16 mouse cellular contexts compared by ENCODE assay signal in the genomic region with DNA sequence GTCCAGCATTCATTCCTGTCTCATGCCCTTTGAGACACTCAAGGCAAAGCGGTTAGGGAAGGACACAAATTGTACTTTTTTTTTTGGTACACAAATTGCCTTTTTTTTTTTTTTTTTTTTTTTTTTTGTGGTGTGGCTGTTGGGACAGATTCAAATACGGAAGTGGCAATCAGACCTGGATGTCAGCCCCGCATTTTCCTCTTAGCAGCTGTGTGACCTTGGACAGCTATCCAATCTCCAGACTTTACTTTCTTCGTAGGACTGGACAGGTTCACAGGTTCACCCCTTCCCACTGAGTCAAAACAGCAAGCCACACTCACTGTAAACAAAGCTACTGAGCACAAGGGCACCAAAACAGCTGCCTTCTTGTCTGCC. TPM values are rescaled to one million over a fixed set of nuclear protein-coding genes. Genes with fewer than 3 reads are reported as not detected.
A peak's percentile ranks its signal among the peaks of the same experiment; 100 is the strongest.
DNase-seq lines count a peak whose midpoint lies in the region; ATAC-seq and TF ChIP-seq lines count a peak whose summit lies in the region.
"Had no signal": no experiment of that assay in that cellular context is flagged by ENCODE, and none has a peak within 500 bp of the region (broad histone marks: within the 10 kb centered on the region; RNA-seq: fewer than 3 reads in every experiment).

No protein-coding gene starts in this region.

- no peak overlapping the region for H3K4me3 ChIP-seq in hindbrain, embryonic 11.5 days (ENCODE audit: low read depth, low read length)
- no peak overlapping the region for H3K4me3 ChIP-seq in hindbrain, embryonic 13.5 days
- no peak overlapping the region for H3K4me3 ChIP-seq in lung, postnatal 0 days (ENCODE audit: low read depth, low read length)
- H3K4me3 ChIP-seq in lung, adult 2 months (replicated peaks; ENCODE audit: extremely low read depth, low read depth, low read length): no peak overlapping the region
- H3K4me3 ChIP-seq: heart, embryonic 10.5 days; kidney, embryonic 15.5 days; limb, embryonic 12.5 days had no signal

- no peaks in the 10 kb centered on the region for H3K9me3 ChIP-seq in hindbrain, embryonic 11.5 days (ENCODE audit: control insufficient read depth, low read length)
- H3K9me3 ChIP-seq in hindbrain, embryonic 13.5 days: no peaks in the 10 kb centered on the region
- H3K9me3 ChIP-seq in lung, postnatal 0 days (ENCODE audit: low read length): no peaks in the 10 kb centered on the region
- H3K9me3 ChIP-seq: heart, embryonic 10.5 days; kidney, embryonic 15.5 days; limb, embryonic 12.5 days had no signal

- DNase-seq in hindbrain, embryonic 11.5 days (ENCODE audit: low spot score): no peak
- DNase-seq in lung, postnatal 0 days (ENCODE audit: low spot score): peak; percentile 41
- DNase-seq in lung, adult 2 months: no peak
- DNase-seq in Muller cell, postnatal 12 days (ENCODE audit: inconsistent ontology term): peak; percentile 10
- no peak for DNase-seq in frontal cortex, postnatal 10 days (ENCODE audit: low spot score in 2 of 2)
- DNase-seq: cerebellum, adult 11 months; gastrocnemius, postnatal 10 days; heart, postnatal 4 days; thymus, postnatal 25 days had no signal

- no peak for TF ChIP-seq POLR2A in lung, adult 2 months (IDR thresholded peaks at IDR 0.05; ENCODE audit: borderline replicate concordance, extremely low read depth, low read depth, low read length)

- H3K36me3 ChIP-seq in hindbrain, embryonic 11.5 days (ENCODE audit: control insufficient read depth, insufficient read depth, low read length): no peaks in the 10 kb centered on the region
- no peaks in the 10 kb centered on the region for H3K36me3 ChIP-seq in hindbrain, embryonic 13.5 days
- no peaks in the 10 kb centered on the region for H3K36me3 ChIP-seq in lung, postnatal 0 days (ENCODE audit: insufficient read depth, low read length)
- H3K36me3 ChIP-seq: heart, embryonic 10.5 days; kidney, embryonic 15.5 days; limb, embryonic 12.5 days had no signal

- 0 out of 2 replicates have a peak, but pooled peaks have one; percentile 6 for TF ChIP-seq EP300 in lung, postnatal 0 days (IDR thresholded peaks at IDR 0.05)

- WGBS in hindbrain, embryonic 11.5 days: 50% methylated on average over 4 of the region's 4 CpGs
- WGBS in hindbrain, embryonic 13.5 days: 36% methylated on average over 4 of the region's 4 CpGs
- 13% methylated on average over 4 of the region's 4 CpGs for WGBS in lung, postnatal 0 days
- 11% methylated on average over 4 of the region's 4 CpGs for WGBS in lung, adult 2 months

- no peaks in the 10 kb centered on the region for H3K27me3 ChIP-seq in hindbrain, embryonic 11.5 days (ENCODE audit: control insufficient read depth, insufficient read depth, low read length)
- H3K27me3 ChIP-seq in hindbrain, embryonic 13.5 days: no peaks in the 10 kb centered on the region
- no peaks in the 10 kb centered on the region for H3K27me3 ChIP-seq in lung, postnatal 0 days (replicated peaks; ENCODE audit: insufficient read depth, low read length)
- H3K27me3 ChIP-seq: kidney, embryonic 15.5 days; limb, embryonic 12.5 days had no signal

- no peak overlapping the region for H3K4me2 ChIP-seq in hindbrain, embryonic 11.5 days (replicated peaks; ENCODE audit: low read depth, low read length)
- H3K4me2 ChIP-seq in hindbrain, embryonic 13.5 days: no peak overlapping the region
- H3K4me2 ChIP-seq in lung, postnatal 0 days (replicated peaks; ENCODE audit: low read depth, low read length): no peak overlapping the region
- H3K4me2 ChIP-seq: kidney, embryonic 15.5 days; limb, embryonic 12.5 days had no signal

- H3K9ac ChIP-seq in hindbrain, embryonic 11.5 days (ENCODE audit: low read depth, low read length): no peak overlapping the region
- no peak overlapping the region for H3K9ac ChIP-seq in hindbrain, embryonic 13.5 days
- H3K9ac ChIP-seq in lung, postnatal 0 days (replicated peaks; ENCODE audit: low read depth): no peak overlapping the region
- H3K9ac ChIP-seq: kidney, embryonic 15.5 days; limb, embryonic 12.5 days had no signal

- ATAC-seq in hindbrain, embryonic 11.5 days (ENCODE audit: low FRiP score): no peak
- ATAC-seq in hindbrain, embryonic 13.5 days (ENCODE audit: low FRiP score): no peak
- no peak for ATAC-seq in lung, postnatal 0 days
- ATAC-seq in megakaryocyte progenitor cell, adult 5-6 weeks (replicated peaks; ENCODE audit: poor library complexity): peak; percentile 74
- ATAC-seq: activated CD4-positive, CD25-positive, alpha-beta regulatory T cell, adult 4 months; forebrain, embryonic 16.5 days had no signal

- H3K4me1 ChIP-seq in hindbrain, embryonic 11.5 days (replicated peaks; ENCODE audit: control insufficient read depth, insufficient read depth, low read length): peaks cover 4% of the 10 kb centered on the region
- peaks cover 58% of the 10 kb centered on the region for H3K4me1 ChIP-seq in hindbrain, embryonic 13.5 days (replicated peaks)
- H3K4me1 ChIP-seq in lung, postnatal 0 days (ENCODE audit: insufficient read depth, low read depth, low read length): peaks cover 58% of the 10 kb centered on the region; the same call in 1 of the 2 replicates
- peaks cover 48% of the 10 kb centered on the region for H3K4me1 ChIP-seq in lung, adult 2 months (ENCODE audit: control insufficient read depth, insufficient read depth, low read length)

- H3K27ac ChIP-seq in hindbrain, embryonic 11.5 days (ENCODE audit: low read depth, low read length): peak overlapping the region; percentile 24; the same call in 1 of the 2 replicates
- H3K27ac ChIP-seq in hindbrain, embryonic 13.5 days: no peak overlapping the region
- peak overlapping the region; percentile 72 for H3K27ac ChIP-seq in lung, postnatal 0 days (ENCODE audit: low read length)
- H3K27ac ChIP-seq: kidney, embryonic 15.5 days had no signal

- TF ChIP-seq CTCF in lung, postnatal 0 days (IDR thresholded peaks at IDR 0.05): no peak
- no peak for TF ChIP-seq CTCF in lung, adult 2 months (IDR thresholded peaks at IDR 0.05; ENCODE audit: insufficient read depth, low read length)

RNA-seq across cellular contexts. Expression of gene Hpcal1, which starts 57.5 kb away (rescaled TPM):
- polyA plus RNA-seq in hindbrain, embryonic 11.5 days (2014; fragmentation: Nextera tagmentation; extraction: Ambion mirVana): 46.3 and 48.0 TPM in 2 replicates
- polyA plus RNA-seq in hindbrain, embryonic 13.5 days (2015; fragmentation: Nextera tagmentation; extraction: Ambion mirVana): 77.6 and 79.9 TPM in 2 replicates
- 127 and 145 TPM in 2 replicates for polyA plus RNA-seq in lung, postnatal 0 days (2015; fragmentation: Nextera tagmentation; extraction: Ambion mirVana)
- polyA plus RNA-seq in lung, adult 2 months (2012; rRNA removed): 188 and 222 TPM in 2 replicates
- total RNA-seq in megakaryocyte progenitor cell, adult 5-6 weeks (2015): 55.6 and 65.0 TPM in 2 replicates
- 18.6 and 21.9 TPM in 2 replicates for total RNA-seq in megakaryocyte progenitor cell, adult 5-6 weeks (2017)

Comparison
In these comparisons a context has a peak if more than half of its experiments do, and no peak if none do; other contexts are left out.
1. DNase-seq: peak in lung, postnatal 0 days (single experiment) and Muller cell, postnatal 12 days (single experiment); none in hindbrain, embryonic 11.5 days (single experiment), lung, adult 2 months (single experiment) and frontal cortex, postnatal 10 days (0 of 2).